Mouse (Mus musculus) limb, embryonic 13.5 days (tissue): ENCODE results near the gene Gif. TPM values are rescaled to one million over a fixed set of nuclear protein-coding genes. Genes with fewer than 3 reads are reported as not detected.

Experiments
- ATAC-seq: fragments of 200-750 bp; cut with Nextera tagmentation; 2 replicates; pipeline ENCODE4 v1.8.0; 2017; ENCODE audit warnings: low read depth, moderate number of reproducible peaks, moderate TSS enrichment; ENCODE audit not compliant: low FRiP score
- H3K27ac ChIP-seq: fragments of 300-500 bp; sonication (generic); 2 replicates; pipeline ENCODE4 v1.5.1; 2015; ENCODE audit warnings: inconsistent platforms, mild to moderate bottlenecking, moderate library complexity
- H3K27me3 ChIP-seq: fragments of 300-500 bp; sonication (generic); 2 replicates; pipeline ENCODE4 v1.6.1; 2015; ENCODE audit warnings: mild to moderate bottlenecking, inconsistent platforms
- H3K36me3 ChIP-seq: fragments of 300-500 bp; sonication (generic); 2 replicates; pipeline ENCODE4 v1.6.1; 2015; ENCODE audit warnings: inconsistent platforms, mild to moderate bottlenecking, moderate library complexity
- H3K4me1 ChIP-seq: fragments of 300-500 bp; sonication (generic); 2 replicates; pipeline ENCODE4 v1.6.1; 2015; ENCODE audit warnings: inconsistent platforms
- H3K4me2 ChIP-seq: fragments of 300-500 bp; sonication (generic); replicated peaks from 2 replicates; pipeline ENCODE4 v1.6.1; 2015; ENCODE audit warnings: inconsistent platforms, mild to moderate bottlenecking, moderate library complexity
- H3K4me3 ChIP-seq: fragments of 300-500 bp; sonication (generic); 2 replicates; pipeline ENCODE4 v1.5.1; 2015; ENCODE audit warnings: moderate library complexity, mild to moderate bottlenecking, inconsistent platforms
- H3K9ac ChIP-seq: fragments of 300-500 bp; sonication (generic); 2 replicates; pipeline ENCODE4 v1.6.1; 2015; ENCODE audit warnings: mild to moderate bottlenecking, inconsistent platforms
- H3K9me3 ChIP-seq: fragments of 300-500 bp; sonication (generic); 2 replicates; pipeline ENCODE4 v1.6.1; 2016; ENCODE audit warnings: inconsistent platforms
- WGBS: fragments of 180-500 bp; shearing (Covaris S2); methylation state at CpG from one replicate; pipeline ENCODE4 v1.1.7; 2015; 5-methylcytosine and 5-hydroxymethylcytosine counted together
- polyA plus RNA-seq: library from polyadenylated mRNA; unstranded; fragments of >200 nt; fragmentation: Nextera tagmentation; extraction: Ambion mirVana; gene quantifications from 2 replicates; pipeline ENCODE4 v1.2.1, GENCODE M21; 2015

Gene Gif
- not detected in 2 replicates for polyA plus RNA-seq

- ATAC-seq = no peak
- no peaks in the 10 kb centered on the region for H3K36me3 ChIP-seq
- H3K27me3 ChIP-seq = no peaks in the 10 kb centered on the region
- no peak within 1 kb of the TSS for H3K4me2 ChIP-seq
- H3K9me3 ChIP-seq = no peaks in the 10 kb centered on the region
- 81% methylated on average over 2 of the region's 2 CpGs for WGBS
- H3K9ac ChIP-seq = no peak within 1 kb of the TSS
- no peak within 1 kb of the TSS for H3K4me3 ChIP-seq
- no peaks in the 10 kb centered on the region for H3K4me1 ChIP-seq
- no peak within 1 kb of the TSS for H3K27ac ChIP-seq
These were observed at the start of gene Gif for GRCm38 (mm10) chr19:11747298-11747697. Gif (plus strand) TSS chr19:11747554.

- Histone ChIP-seq H3K4me1 (no peaks in the 10 kb centered on the region), H3K27me3 (no peaks in the 10 kb centered on the region), H3K9ac (no peak overlapping the region), H3K27ac (no peak overlapping the region), H3K4me2 (no peak overlapping the region), H3K9me3 (no peaks in the 10 kb centered on the region), H3K4me3 (no peak overlapping the region), H3K36me3 (no peaks in the 10 kb centered on the region)
- WGBS = 87% methylated on average over 6 of the region's 6 CpGs
- no peak for ATAC-seq
These were observed 49.0 kb upstream of the Gif start for GRCm38 (mm10) chr19:11698342-11698741.

GRCm38 (mm10) chr19:11712451-11712850, 34.9 kb upstream of the Gif start:
- Histone ChIP-seq H3K27me3 (no peaks in the 10 kb centered on the region), H3K9me3 (no peaks in the 10 kb centered on the region), H3K4me2 (no peak overlapping the region), H3K36me3 (no peaks in the 10 kb centered on the region), H3K4me1 (no peaks in the 10 kb centered on the region), H3K27ac (no peak overlapping the region), H3K9ac (no peak overlapping the region), H3K4me3 (no peak overlapping the region)
- ATAC-seq = no peak
- WGBS = 83% methylated on average over 4 of the region's 4 CpGs

- H3K4me1 ChIP-seq = no peaks in the 10 kb centered on the region
- WGBS = 87% methylated on average over 3 of the region's 3 CpGs
These were observed 27.3 kb upstream of the Gif start for GRCm38 (mm10) chr19:11720071-11720470.

GRCm38 (mm10) chr19:11723870-11724269, 23.5 kb upstream of the Gif start:
- Histone ChIP-seq H3K27me3 (no peaks in the 10 kb centered on the region), H3K4me2 (no peak overlapping the region), H3K4me3 (no peak overlapping the region), H3K9ac (no peak overlapping the region), H3K4me1 (no peaks in the 10 kb centered on the region), H3K36me3 (no peaks in the 10 kb centered on the region), H3K9me3 (no peaks in the 10 kb centered on the region), H3K27ac (no peak overlapping the region)
- no peak for ATAC-seq
- 85% methylated on average over 2 of the region's 2 CpGs for WGBS

More at GRCm38 (mm10) chr19:11720071-11720470, 27.3 kb upstream of the Gif start:
- no peak for ATAC-seq
- no peak overlapping the region for H3K4me2 ChIP-seq
- no peak overlapping the region for H3K4me3 ChIP-seq
- H3K36me3 ChIP-seq = no peaks in the 10 kb centered on the region
- no peak overlapping the region for H3K9ac ChIP-seq
- no peaks in the 10 kb centered on the region for H3K9me3 ChIP-seq
- no peak overlapping the region for H3K27ac ChIP-seq
- no peaks in the 10 kb centered on the region for H3K27me3 ChIP-seq

GRCm38 (mm10) chr19:11724275-11724674, 23.1 kb upstream of the Gif start:
- Histone ChIP-seq H3K36me3 (no peaks in the 10 kb centered on the region), H3K9ac (no peak overlapping the region), H3K9me3 (no peaks in the 10 kb centered on the region), H3K4me2 (no peak overlapping the region), H3K4me3 (no peak overlapping the region), H3K27me3 (no peaks in the 10 kb centered on the region), H3K4me1 (no peaks in the 10 kb centered on the region), H3K27ac (no peak overlapping the region)
- 83% methylated on average over 6 of the region's 6 CpGs for WGBS
- ATAC-seq = no peak

- H3K4me2 ChIP-seq = no peak overlapping the region
- no peaks in the 10 kb centered on the region for H3K27me3 ChIP-seq
- no peak overlapping the region for H3K27ac ChIP-seq
- H3K9me3 ChIP-seq = no peaks in the 10 kb centered on the region
- no peak for ATAC-seq
- no peaks in the 10 kb centered on the region for H3K36me3 ChIP-seq
- WGBS = 76% methylated on average over 2 of the region's 2 CpGs
- H3K4me1 ChIP-seq = no peaks in the 10 kb centered on the region
- H3K4me3 ChIP-seq = no peak overlapping the region
- H3K9ac ChIP-seq = no peak overlapping the region
These were observed 21.4 kb upstream of the Gif start for GRCm38 (mm10) chr19:11725915-11726314.

- H3K4me3 ChIP-seq = no peak overlapping the region
- no peak overlapping the region for H3K4me2 ChIP-seq
- H3K27me3 ChIP-seq = no peaks in the 10 kb centered on the region
- no peaks in the 10 kb centered on the region for H3K4me1 ChIP-seq
- H3K9ac ChIP-seq = no peak overlapping the region
- 93% methylated on average over 5 of the region's 5 CpGs for WGBS
- no peaks in the 10 kb centered on the region for H3K9me3 ChIP-seq
- H3K36me3 ChIP-seq = no peaks in the 10 kb centered on the region
- no peak for ATAC-seq
- no peak overlapping the region for H3K27ac ChIP-seq
These were observed 20.1 kb upstream of the Gif start for GRCm38 (mm10) chr19:11727304-11727703.

GRCm38 (mm10) chr19:11730278-11730677, 17.1 kb upstream of the Gif start:
- Histone ChIP-seq H3K4me3 (no peak overlapping the region), H3K27me3 (no peaks in the 10 kb centered on the region), H3K27ac (no peak overlapping the region), H3K4me1 (no peaks in the 10 kb centered on the region), H3K4me2 (no peak overlapping the region), H3K9ac (no peak overlapping the region), H3K36me3 (no peaks in the 10 kb centered on the region), H3K9me3 (no peaks in the 10 kb centered on the region)
- ATAC-seq = no peak
- 84% methylated on average over 1 of the region's 1 CpGs for WGBS

- Histone ChIP-seq H3K27me3 (no peaks in the 10 kb centered on the region), H3K36me3 (no peaks in the 10 kb centered on the region), H3K27ac (no peak overlapping the region), H3K9ac (no peak overlapping the region), H3K4me1 (no peaks in the 10 kb centered on the region), H3K4me2 (no peak overlapping the region), H3K4me3 (no peak overlapping the region), H3K9me3 (no peaks in the 10 kb centered on the region)
- WGBS = 54% methylated on average over 1 of the region's 1 CpGs
- no peak for ATAC-seq
These were observed 10.9 kb upstream of the Gif start for GRCm38 (mm10) chr19:11736455-11736854.

GRCm38 (mm10) chr19:11745680-11746079, 1.7 kb upstream of the Gif start:
- no peaks in the 10 kb centered on the region for H3K4me1 ChIP-seq
- no peak overlapping the region for H3K4me2 ChIP-seq
- no peaks in the 10 kb centered on the region for H3K36me3 ChIP-seq
- H3K27ac ChIP-seq = no peak overlapping the region
- no peak overlapping the region for H3K4me3 ChIP-seq
- ATAC-seq = no peak
- H3K9ac ChIP-seq = no peak overlapping the region
- H3K27me3 ChIP-seq = no peaks in the 10 kb centered on the region
- H3K9me3 ChIP-seq = no peaks in the 10 kb centered on the region

GRCm38 (mm10) chr19:11765059-11765458, 17.7 kb downstream of the Gif start:
- Histone ChIP-seq H3K4me3 (no peak overlapping the region), H3K36me3 (no peaks in the 10 kb centered on the region), H3K4me2 (no peak overlapping the region), H3K9me3 (no peaks in the 10 kb centered on the region), H3K27me3 (no peaks in the 10 kb centered on the region), H3K4me1 (no peaks in the 10 kb centered on the region), H3K27ac (no peak overlapping the region), H3K9ac (no peak overlapping the region)
- 86% methylated on average over 3 of the region's 3 CpGs for whole genome bisulfite sequencing
- no peak for ATAC-seq

- H3K9me3 ChIP-seq = no peaks in the 10 kb centered on the region
- 55% methylated on average over 4 of the region's 4 CpGs for WGBS
- no peak overlapping the region for H3K4me3 ChIP-seq
- no peak overlapping the region for H3K4me2 ChIP-seq
- no peaks in the 10 kb centered on the region for H3K27me3 ChIP-seq
- no peaks in the 10 kb centered on the region for H3K36me3 ChIP-seq
- no peak overlapping the region for H3K9ac ChIP-seq
- no peak for ATAC-seq
- no peak overlapping the region for H3K27ac ChIP-seq
- peaks cover 8% of the 10 kb centered on the region for H3K4me1 ChIP-seq
These were observed 19.1 kb downstream of the Gif start for GRCm38 (mm10) chr19:11766413-11766812.
